Mouse (Mus musculus) megakaryocyte, embryonic 14.5 days (primary cell): ENCODE measurements around the gene Syap1.
"Not testable (repeated sequence)": the region's sequence is repeated elsewhere in the genome, so short reads cannot be mapped to it uniquely, and the experiment has no call there.

Source experiments
- FLI1 ChIP-seq: IDR thresholded peaks from 2 replicates; pipeline ENCODE4 v1.6.1; 2012; ENCODE audit warnings: low read length, inconsistent platforms, mixed read lengths
- GATA1 ChIP-seq: IDR thresholded peaks from 3 replicates; pipeline ENCODE4 v1.6.1; 2012; ENCODE audit warnings: mixed read lengths, low read length, inconsistent platforms, borderline replicate concordance

- not testable (repeated sequence) for TF ChIP-seq GATA1, FLI1
Measured at GRCm38 (mm10) chrX:162830313-162830712, 57.9 kb downstream of the Syap1 start.
